Mouse (Mus musculus): ENCODE measurements around the gene Hic1.

DNA sequence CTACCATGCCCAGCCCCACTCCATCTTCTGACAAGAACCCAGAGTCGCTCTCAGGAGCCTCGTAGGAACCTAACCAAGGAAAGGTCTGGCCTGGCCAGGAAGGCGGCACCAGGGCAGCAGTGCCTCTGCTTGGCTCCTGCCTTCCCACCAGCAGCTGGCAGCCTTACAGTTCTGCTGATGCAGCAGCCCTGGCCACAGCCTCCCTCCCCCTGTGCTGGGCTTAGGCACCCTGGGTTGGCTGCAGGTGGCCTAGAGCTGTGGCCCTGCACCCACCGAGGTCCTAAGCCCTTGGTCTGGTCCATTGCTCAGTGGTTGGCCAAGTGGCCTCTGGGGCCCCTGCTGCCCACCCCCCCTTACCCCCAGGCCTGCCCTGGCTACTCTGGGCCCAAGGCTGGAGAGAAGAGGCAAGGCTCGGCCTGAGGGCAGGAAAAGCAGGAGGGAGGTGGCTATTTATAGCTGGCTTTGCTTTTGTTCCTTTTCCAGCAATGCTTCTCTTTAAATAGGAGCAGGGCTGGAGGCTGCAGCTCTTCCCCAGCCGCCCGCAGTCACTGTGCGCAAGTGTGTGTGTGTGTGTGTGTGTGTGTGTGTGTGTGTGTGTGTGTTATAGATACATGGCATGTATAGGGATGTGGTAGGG, 42.8 kb upstream of the Hic1 start:
- TF ChIP-seq CTCF (IDR thresholded peaks at IDR 0.05; ENCODE audit: insufficient read depth, low read depth, low read length) (no peak), POLR2A (IDR thresholded peaks at IDR 0.05; ENCODE audit: insufficient read depth, low read depth, low read length) (no peak)

Measured in olfactory bulb, adult 2 months (tissue).